Mouse (Mus musculus) common myeloid progenitor, adult 5-6 weeks (primary cell): ENCODE data around the gene Odaph. TPM values are rescaled to one million over a fixed set of nuclear protein-coding genes. Genes with fewer than 3 reads are reported as not detected.
"Not testable (repeated sequence)": the region's sequence is repeated elsewhere in the genome, so short reads cannot be mapped to it uniquely, and the experiment has no call there.

Source experiments
- ATAC-seq: replicated peaks from 2 replicates; pipeline ENCODE4 v1.8.0; 2016; ENCODE audit warnings: low read depth, mild to moderate bottlenecking, moderate TSS enrichment, inconsistent platforms; ENCODE audit not compliant: poor library complexity, severe bottlenecking
- total RNA-seq: library from RNA; stranded (forward); fragments of 200-1000, 187-1606 nt; gene quantifications from 2 replicates; pipeline ENCODE4 v1.2.3, GENCODE M21; 2017

Odaph gene
- not detected in 2 replicates for total RNA-seq

DNA sequence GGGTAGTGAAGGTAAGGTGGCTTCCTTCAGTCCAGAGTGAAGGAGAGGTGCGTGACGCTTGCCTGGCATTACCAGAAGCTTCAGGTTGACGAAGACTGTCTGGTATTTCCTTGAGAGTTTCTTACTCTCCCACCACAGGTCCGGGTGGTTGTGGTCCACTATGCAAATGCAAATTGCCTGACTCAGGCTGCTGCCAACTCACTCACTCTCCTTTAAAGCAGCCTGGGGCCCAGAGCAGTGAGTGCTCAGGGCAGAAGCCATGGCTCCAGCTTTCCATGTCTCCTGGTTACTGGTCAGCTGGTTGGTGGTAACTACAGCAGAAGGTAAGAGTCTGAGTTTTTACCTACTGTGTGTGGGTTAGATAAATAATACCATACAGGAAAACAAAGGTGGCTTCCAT lies at the start of gene Odaph:
Gene Odaph (plus strand): TSS at position 240 of the 400 bp plus-strand sequence.
- no peak for ATAC-seq

DNA sequence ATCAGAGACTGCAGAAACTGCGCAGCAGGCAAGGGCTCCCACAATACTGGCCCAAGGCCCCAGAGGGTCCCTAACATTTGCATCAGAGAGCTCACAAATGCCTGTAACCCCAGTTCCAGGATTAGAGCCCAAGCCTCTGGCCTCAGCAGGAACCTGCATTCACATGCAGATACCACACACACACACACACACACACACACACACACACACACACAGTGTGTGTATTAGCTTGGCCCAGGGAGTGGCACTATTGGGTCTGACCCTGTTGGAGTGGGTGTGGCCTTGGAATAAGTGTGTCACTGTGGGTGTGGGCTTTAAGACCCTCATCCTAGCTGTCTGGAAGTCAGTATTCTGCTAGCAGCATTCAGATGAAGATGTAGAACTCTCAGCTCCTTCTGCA lies 41.7 kb upstream of the Odaph start:
- not testable (repeated sequence) for ATAC-seq

DNA sequence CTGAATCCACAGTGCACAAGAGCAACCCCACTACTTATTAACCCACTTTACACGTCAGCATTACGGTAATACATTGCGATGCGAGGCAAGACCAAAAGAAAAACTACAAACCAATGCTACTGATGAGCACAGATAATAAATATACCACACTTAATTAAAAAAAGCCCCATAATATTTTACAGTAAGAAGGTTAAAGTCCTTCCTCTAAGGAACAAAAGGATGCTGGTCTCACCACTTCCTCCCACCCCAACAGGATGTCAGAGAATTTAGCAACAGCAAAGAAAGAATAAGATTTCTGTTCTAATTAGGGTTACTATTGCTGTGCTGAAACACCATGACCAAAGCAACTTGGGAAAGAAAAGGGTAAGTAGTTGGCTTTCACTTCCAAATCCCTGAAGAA lies 40.3 kb upstream of the Odaph start:
- 0 out of 2 replicates have a peak, but pooled peaks have one; percentile 36 for ATAC-seq

DNA sequence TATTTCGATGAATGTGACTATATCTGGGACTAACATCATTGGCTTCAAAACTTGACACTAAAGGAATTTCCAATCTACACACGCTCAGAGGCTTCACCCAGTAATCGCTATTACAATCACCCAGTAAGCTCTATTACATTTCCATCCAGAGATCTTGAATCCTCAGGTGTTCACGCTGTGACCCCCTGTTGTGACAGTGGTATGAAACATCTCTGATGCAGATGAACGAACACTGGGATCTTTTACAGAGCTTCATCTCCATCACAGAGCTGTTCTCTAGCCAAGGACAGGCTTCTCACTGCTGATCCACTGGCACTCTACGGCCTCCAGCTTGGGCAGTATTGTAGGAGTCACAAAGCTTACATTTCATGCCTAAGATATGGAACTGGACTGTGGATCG lies 37.8 kb upstream of the Odaph start:
- no peak for ATAC-seq

DNA sequence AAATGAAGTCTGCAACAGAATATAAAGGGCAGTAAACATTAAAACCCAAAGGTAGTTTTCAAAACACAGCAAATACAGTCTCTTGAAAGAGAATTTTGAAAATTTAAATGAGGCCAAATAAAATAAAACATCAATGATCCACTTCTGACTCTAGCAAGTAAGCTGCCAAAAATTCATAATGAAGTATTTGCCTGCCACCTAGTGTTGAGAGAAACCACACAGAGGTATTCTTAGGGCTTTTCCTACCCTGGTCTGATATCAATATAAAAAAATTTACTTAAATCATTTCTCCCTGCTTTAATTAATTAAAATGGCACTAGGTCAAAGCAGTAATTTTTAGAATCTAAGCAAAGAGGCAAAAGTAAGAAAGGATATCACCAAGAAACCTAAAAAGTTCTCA lies 35.9 kb upstream of the Odaph start:
- peak; percentile 68; the same call in 1 of the 2 replicates for ATAC-seq

DNA sequence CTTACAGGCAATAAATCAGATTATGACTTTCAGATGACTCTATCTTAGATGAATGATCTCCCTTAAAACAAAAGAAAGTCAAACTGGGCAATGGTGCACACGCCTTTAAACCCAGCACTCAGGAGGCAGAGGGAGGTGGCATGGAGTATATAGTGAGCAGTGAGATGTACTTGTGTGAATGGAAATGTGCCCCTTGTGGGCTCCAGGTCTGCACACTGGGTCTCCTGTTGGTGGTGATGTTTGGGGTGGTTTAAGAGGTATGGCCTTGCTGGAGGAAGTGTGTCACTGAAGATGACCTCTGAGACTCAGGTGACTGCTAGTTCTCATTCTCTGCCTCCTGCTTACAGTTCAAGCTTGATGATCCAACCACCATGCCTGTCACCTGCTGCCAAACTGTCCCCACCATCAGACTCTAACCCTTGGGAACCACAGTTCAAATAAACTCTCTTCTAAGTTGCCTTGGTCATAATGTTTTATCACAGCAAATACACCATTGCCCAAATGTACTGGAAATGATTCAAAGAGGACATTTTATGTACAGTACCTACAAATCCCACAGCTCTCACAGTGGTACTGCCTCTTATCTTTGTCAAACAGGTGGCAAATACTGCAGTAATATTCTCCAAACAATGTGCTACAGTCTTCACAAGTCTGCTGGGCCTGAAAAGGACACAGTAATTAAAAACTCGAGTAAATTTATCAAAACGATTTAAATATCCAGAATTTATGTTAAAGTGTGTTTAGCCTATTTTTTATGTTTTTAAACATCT lies 30.1 kb upstream of the Odaph start:
- ATAC-seq, result no peak

DNA sequence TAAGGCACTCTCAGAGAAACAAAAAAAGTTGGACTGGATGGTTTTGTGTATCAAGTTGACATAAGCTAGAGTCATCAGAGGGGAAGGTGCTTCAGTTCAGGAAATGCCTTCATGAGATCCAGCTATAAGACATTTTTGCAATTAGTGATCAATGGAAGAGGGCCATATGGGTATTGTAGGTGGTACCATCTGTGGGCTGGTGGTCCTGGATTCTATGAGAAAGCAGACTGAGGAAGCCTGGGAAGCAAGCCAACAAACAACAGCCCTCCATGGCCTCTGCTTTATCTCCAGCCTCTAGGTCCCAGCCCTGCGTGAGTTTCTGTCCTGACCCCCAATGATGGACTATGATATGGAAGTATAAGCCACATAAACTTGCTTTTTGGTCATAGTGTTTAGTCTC lies 28.2 kb upstream of the Odaph start:
- no peak for ATAC-seq

DNA sequence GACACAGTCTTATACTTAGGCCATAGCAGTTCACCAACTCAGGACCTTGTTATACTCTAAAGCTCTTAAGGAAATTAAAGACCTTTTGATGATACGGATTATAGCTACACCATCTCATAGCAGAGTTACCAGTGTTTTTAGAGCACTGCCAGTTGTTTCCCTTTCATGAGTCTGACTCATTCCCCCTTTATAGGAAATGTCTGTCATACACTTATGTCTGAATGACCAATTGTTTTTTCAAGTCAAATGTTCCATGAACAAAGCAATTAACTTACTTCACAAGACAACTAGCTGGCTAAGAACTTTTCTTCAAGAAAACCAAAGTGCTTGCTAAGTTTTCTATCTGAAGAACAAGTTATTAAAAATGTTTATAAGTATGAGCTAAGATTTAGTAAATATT lies 27.3 kb upstream of the Odaph start:
- no peak for ATAC-seq

DNA sequence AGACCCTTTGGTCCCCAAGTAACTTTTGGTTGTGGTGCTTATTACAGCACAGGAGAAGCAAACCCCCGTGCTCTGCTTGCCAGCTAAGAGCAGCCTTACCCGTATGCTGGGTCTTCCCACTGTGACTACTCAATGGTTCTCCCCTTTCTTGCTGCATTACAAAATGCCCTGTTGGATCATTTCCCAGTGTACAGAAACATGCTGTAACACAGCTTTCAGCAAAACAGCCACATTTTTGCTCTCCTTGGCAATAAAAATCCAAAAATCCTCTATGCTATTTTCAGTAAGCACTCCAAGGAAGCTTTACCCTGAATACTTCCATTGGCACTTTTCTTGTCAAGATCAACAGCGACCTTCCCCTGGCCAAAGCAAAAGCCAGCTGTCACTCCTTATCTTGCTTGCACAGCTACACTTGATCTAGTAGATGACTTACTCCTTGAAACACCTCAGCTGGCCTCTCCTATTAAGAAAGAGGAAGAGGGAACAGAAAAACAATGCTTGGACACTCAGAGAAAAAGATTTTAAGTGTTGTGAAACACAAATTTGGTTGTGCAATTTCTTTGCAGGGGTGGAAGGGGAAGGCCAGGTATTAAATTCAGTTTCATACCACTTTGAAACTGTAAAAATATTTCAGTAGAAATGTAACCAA lies 26.5 kb upstream of the Odaph start:
- ATAC-seq, result peak; percentile 27

DNA sequence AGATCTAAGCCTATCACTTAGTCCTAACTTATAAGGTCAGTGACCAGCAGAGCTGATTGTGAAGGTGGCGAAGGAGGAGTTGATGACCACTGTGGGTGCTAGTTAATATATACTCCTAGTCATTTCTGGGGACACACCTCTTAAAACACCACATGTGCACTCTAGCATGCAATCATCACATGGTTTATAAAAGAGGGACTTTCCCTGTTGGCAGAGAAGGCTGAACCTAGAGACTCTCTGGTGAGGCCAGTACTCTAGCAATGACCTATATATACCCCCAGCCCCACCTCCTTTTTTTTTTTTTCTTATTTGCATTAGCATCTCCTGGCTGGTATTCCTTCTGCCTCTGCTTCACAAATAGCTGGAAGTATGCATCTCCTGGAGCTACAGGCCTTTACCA lies 25.9 kb upstream of the Odaph start:
- no peak; the same call in 1 of the 2 replicates for ATAC-seq

DNA sequence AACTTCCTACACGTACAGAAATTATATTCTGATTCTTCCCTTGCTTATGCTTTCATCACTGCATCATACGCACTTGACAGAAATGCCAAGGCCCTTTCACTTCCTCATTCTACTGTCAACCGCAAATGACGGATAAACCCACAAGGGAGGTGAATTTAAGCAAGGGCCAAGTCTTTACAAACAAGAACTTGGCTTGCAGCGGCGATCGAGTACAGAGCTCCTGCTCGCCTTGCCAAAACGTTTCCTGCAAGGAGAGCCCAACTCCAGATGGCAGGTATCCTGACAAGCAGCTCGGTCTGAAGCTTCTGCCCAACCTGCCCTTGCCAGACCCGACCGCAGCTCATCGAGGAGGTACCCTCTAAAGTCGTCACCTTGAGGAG lies 25.0 kb upstream of the Odaph start:
- peak; percentile 64 for ATAC-seq

DNA sequence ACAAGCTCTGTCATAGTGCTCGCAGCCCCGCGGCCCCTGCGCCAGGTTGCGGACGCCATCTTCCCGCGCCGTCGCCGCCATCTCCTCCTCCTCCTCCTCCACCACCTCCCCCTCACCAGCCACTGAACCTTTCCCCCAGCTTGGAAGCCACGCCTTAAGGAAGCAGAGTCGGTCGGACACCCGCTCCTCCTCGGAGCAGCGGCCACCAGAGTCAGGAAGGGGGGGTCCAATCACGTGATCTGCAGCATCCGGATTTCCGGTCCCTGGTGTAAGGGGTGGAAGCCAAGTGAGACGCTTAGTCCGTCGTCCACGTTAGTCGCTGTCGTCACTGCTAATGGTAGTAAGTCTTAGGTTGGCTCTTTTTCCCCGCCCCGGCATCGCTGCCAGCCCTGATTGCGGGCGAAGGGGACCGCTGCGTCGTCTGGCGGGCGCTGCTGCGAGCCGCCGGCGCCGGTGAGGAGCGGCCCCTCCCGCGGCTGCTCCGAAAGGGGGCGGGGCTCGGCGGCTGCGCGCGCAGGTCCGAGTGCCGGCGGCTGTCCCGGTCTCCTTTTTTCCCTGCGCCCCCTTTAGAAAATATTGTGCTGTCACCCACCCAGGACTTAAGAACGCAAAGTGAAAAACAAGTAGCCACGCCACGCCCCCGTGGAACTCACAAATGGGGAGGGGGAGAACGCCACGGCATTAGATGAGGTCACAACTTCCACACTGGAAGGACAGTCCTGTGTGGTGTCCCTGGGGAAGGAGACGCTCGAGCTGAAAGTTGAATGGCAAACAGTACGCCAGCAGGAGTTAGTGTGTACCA lies 24.4 kb upstream of the Odaph start, which contains the start of gene Rchy1:
Gene Rchy1 (minus strand): TSS at position 430 of the 802 bp plus-strand sequence.
- peak; percentile 88 for ATAC-seq

DNA sequence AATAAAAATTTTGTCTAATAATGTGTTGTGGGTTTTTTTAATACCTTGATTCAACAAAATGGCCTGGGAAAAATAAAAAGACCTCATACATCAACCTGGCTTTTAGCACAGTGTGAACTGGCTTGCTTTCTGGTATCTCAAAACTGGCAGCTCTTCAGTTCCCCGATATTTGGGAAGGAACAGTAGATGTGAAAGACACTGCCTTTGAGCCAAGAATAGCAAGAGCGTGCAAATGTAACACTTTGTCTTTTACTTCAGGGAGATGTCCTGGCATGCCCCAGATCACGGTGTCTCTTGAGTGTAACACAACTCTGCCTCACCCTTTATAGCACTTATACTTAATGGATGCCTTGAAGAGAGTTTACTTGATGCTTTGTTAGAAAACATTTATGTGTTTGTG lies 15.2 kb upstream of the Odaph start:
- no peak for ATAC-seq

DNA sequence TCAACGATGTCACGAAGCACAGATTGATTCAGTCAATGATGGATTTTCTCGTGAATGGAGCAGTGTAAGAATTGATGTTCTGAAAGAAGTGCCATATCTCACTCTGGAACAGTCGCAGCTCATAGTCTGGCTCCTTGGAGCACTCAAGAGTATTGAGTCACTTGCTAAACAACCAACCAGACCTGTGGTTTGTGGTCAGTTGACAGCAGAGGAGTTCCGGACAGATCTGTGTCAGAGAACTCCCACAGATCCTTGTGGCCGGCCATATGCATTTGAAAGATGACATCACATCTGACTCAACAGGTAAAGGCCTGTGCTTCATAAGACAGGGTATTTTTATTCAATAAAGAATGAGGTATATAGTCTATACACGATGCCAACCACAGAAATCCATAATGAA lies 13.3 kb upstream of the Odaph start:
- peak; percentile 87 for ATAC-seq

DNA sequence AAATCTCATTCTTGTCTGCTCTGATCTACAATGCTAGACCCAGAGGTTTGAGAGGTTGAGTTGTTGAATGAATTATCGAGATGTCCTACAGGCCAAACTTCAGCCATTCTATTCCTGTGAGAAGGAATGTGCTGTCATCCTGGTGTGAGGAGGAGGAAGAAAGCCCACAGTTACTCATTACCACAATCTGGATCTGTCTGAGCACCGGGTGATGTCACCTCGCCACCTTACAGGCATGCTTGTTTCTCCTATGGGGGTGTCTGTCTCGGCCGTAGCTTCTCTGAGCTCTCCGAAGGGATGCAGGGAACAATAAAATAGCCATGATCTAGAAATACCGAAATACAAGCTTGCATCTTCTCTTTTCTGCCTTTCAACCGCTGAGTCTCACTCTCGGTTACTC lies 11.5 kb upstream of the Odaph start:
- no peak for ATAC-seq

DNA sequence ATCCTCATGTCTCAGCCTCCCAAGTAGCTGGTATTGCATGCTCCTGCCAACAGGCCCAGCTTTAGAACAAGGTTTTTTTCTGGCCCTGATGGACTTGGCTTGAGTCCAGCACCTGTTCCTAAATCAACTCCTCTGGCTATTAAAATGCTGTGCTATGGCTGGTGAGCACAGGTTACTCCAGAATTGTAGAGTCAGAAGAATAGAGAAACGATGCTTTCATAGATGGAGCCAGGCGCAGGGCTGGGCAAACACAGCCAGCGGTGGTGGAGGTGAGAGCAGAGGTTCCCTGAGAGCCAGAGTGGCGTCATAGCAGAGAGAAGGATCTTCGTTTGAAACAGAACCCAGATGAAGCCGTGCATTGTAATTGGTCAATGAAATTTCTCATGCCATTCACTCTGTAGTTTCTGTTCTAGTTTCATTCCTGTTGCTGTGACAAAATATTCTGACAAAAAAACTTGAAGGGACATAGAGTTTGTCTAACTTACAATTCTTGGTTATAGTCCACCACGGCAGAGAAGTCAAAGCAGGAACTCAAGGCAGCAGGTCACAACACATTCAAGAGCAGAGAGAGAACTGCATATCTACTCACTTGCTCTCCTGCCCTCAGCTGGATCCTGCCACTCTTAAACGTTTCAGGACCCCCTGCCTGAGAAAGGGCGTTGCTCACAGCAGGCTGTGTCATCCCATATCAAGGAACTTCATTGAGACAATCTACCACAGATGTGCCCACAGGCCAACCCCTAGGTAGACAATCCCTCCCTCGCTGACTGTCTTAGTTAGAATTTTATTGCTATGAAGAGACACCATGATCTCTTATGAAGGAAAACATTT lies 10.5 kb upstream of the Odaph start:
- peak; percentile 32 for ATAC-seq

DNA sequence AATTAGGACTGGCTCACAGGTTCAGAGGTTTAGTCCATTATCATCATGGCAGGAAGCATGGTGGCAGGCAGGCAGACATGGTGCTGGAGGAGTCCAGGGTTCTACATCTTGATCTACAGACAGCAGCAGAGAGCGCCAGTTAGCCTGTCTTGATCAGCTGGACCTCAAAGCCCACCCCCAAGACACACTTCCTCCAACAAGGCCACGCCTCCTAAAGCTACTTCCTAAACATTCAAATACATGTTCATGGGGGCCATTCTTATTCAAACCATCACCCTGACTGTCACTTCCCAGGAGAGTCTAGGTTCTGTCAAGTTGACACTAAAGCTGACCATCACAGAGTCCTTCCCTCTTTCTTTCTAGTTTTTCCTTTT lies 9.9 kb upstream of the Odaph start:
- no peak for ATAC-seq

DNA sequence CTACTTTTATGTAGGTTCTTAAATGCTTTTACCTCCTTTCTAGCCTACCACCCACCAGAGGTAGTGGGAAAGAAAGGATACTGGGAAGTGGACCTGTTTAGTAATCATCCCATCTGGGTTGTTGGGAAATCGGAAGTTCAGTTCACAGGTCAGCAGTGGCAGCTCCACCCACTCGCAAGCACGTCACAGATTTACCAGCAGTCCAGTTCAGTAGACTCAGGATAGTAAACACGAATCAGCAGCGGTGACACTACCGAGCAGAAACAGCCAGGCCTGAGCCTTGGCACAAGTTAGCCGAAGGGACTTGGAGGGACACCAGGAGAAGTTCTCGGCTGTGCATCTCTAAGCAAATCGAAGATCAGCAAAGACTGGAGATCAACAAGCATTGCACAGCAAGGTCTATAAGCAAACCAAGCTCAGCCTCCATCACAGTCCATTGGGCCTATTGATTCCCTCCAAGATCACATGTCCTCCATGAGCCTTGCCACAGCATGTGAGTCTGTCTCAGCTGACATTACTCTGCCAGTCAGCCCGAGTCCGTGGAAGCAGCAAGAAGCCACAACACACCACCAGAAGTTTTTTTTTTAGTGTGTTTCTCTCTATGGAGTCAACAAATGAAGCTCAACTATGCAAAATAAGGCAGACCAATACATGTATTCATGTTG lies 6.0 kb upstream of the Odaph start:
- no peak for ATAC-seq

DNA sequence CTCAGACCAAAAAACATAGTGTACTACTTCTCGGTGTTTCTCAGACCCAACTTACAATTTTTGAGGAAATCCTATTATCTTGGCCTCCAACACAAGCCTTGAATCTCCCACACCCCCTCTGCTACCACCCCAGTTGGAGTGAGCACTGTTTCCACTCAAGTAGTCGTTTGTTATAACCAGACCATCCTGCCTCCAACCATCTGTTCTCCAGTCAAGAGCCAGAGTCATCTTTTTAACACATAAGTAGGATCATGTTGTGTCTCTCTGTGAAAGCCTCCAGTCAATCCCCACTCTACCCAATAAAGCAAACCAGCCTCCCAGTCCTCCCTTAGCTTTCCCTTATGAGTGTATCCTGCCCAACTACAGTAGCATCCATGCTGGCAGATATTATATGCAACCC lies 3.8 kb upstream of the Odaph start:
- no peak for ATAC-seq

DNA sequence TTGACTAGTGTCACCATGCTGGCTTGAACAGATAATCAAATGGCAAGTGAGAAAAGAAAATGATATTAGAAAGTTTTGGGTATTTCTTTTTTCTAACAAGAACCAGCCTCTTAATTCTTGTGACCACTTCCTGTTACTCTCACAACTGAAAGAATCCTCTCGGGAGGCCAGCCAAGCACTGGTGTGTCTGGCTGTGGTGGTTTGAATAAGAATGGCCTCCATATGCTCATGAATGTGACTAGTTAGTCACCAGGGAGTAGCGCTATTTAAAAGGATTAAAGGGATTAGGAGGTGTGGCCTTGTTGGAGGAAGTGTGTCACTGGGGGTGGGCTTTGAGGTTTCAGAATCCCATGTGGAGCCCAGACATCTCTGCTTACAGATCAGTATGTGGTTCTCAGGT lies 1.6 kb upstream of the Odaph start:
- no peak for ATAC-seq
